Mouse (Mus musculus) pancreas, adult 10 weeks (tissue): Measurements from ENCODE around the gene Oog3. TPM values are rescaled to one million over a fixed set of nuclear protein-coding genes. Genes with fewer than 3 reads are reported as not detected.

Experiments
- polyA plus RNA-seq: library from polyadenylated mRNA; stranded (reverse); fragments of 350-450 nt; fragmentation: Illumina TruSeq; extraction: RNeasy Lipid Tissue Mini Kit (QIAGEN cat#74804); gene quantifications from one replicate; pipeline ENCODE4 v1.2.3, GENCODE M21; 2015; ENCODE audit warnings: low read depth, low replicate concordance; ENCODE audit not compliant: insufficient read depth

The Oog3 gene
- not detected for polyA plus RNA-seq

DNA sequence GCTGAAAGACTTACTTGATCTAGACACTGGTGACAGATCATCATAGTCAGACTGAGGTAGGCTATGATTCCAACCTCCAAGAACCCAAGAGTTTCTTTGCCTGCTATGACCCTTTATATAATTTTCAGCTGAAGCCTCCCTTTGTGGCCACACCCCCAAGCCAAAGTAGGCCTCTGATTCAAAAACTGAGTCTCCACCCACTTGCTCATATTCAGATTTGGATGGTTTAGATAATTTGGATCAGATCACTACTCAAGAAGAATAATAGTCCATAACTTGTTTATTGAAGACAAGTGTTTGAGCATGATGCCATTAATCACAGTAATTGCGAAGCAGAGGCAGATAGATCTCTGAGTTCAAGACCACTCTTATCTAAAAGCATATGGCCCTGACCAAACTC lies at the start of gene Oog3:
Gene Oog3 (minus strand): TSS at position 101 of the 400 bp plus-strand sequence.

DNA sequence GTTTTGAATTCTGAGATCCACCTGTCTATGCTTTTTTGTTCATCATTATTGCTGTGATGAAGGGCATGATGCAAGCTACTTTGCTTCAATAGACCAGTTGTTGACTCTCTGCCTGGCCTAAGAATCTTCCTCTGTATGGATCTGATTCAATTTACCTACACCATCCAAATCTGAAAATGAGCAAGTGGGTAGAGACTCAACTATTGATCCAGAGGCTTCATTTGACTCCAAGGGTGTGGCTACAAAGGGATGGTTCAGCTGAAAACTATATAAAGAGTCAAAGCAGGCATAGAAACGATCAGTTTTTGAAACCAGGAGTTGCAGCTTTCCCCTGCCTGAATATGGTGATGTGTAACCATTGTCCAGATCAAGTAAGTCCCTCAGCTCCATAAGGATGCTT lies 28.0 kb upstream of the Oog3 start, which contains the start of gene Oog2:
Gene Oog2 (plus strand): TSS at position 301 of the 400 bp plus-strand sequence.

Other genes with a start within 250 kb of the Oog3 start
- not detected for gene Pramef25, start 211.6 kb downstream of the Oog3 start, polyA plus RNA-seq
- gene Gm13101, start 195.7 kb downstream of the Oog3 start, polyA plus RNA-seq = not detected
- not detected for gene Pramef17, start 168.3 kb downstream of the Oog3 start, polyA plus RNA-seq
- not detected for gene Pramel4, start 103.5 kb downstream of the Oog3 start, polyA plus RNA-seq
- gene Gm13102, start 56.2 kb downstream of the Oog3 start, polyA plus RNA-seq = not detected
- gene Oog2, start 28.1 kb upstream of the Oog3 start, polyA plus RNA-seq = not detected
- gene C87977, start 50.7 kb upstream of the Oog3 start, polyA plus RNA-seq = not detected
- gene Pramel5, start 117.8 kb upstream of the Oog3 start, polyA plus RNA-seq = not detected
- gene Gm13128, start 167.6 kb upstream of the Oog3 start, polyA plus RNA-seq = not detected
- gene Gm13119, start 195.3 kb upstream of the Oog3 start, polyA plus RNA-seq = not detected
- gene Pramef20, start 215.3 kb upstream of the Oog3 start, polyA plus RNA-seq = not detected
- gene Pramef12, start 245.8 kb upstream of the Oog3 start, polyA plus RNA-seq = not detected